Mouse (Mus musculus) spleen, adult 2 months (tissue): ENCODE measurements around the gene Sgcd.
"Not testable (repeated sequence)": the region's sequence is repeated elsewhere in the genome, so short reads cannot be mapped to it uniquely, and the experiment has no call there.

Source experiments
- CTCF ChIP-seq: fragments of 200-500 bp; IDR thresholded peaks from 2 replicates; pipeline ENCODE4 v1.5.1; 2011; ENCODE audit warnings: mild to moderate bottlenecking, inconsistent platforms; ENCODE audit not compliant: insufficient read depth, insufficient read length, insufficient replicate concordance; ENCODE audit errors: extremely low read depth
- POLR2A ChIP-seq: fragments of 200-500 bp; IDR thresholded peaks from 2 replicates; pipeline ENCODE4 v1.6.1; 2011; ENCODE audit warnings: low read depth, low read length, inconsistent platforms

DNA sequence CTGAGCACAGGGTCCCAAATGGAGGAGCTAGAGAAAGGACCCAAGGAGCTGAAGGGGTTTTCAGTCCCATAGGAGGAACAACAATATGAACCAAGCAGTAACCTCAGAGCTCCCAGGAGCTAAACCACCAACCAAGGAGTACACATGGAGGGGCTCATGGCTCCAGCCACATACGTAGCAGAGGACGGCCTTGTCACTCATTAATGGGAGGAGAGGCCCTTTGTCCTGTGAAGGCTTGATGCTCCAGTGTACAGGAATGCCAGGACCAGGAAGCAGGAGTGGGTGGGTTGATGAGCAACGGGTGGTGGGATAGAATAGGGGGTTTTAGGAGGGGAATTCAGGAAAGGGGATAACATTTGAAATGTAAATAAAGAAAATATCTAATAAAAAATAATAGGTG lies 225.2 kb downstream of the Sgcd start:
- TF ChIP-seq CTCF, POLR2A: not testable (repeated sequence)
